Mouse (Mus musculus): ENCODE data around the gene Gm17416. TPM values are rescaled to one million over a fixed set of nuclear protein-coding genes. Genes with fewer than 3 reads are reported as not detected.
A peak's percentile ranks its signal among the peaks of the same experiment; 100 is the strongest.

Gene Gm17416
- polyA plus RNA-seq, 1 experiment from 2014 or later: not detected

- Histone ChIP-seq H3K4me2 (ENCODE audit: low read length) (no peak within 1 kb of the TSS), H3K4me3 (ENCODE audit: low read length) (no peak within 1 kb of the TSS), H3K27ac (ENCODE audit: low read depth, low read length) (no peak within 1 kb of the TSS), H3K9me3 (ENCODE audit: control insufficient read depth, low read length) (no peaks in the 10 kb centered on the region), H3K9ac (ENCODE audit: low read depth, low read length) (no peak within 1 kb of the TSS), H3K36me3 (ENCODE audit: control insufficient read depth, insufficient read depth, low read length) (no peaks in the 10 kb centered on the region), H3K27me3 (replicated peaks; ENCODE audit: control insufficient read depth, insufficient read depth, low read length) (no peaks in the 10 kb centered on the region), H3K4me1 (ENCODE audit: control insufficient read depth, insufficient read depth, low read depth, low read length) (no peaks in the 10 kb centered on the region)
- ATAC-seq: no peak
- 68% methylated on average over 7 of the region's 7 CpGs for WGBS
Observed at GRCm38 (mm10) chr2:152599299-152599698, 30.2 kb downstream of the Gm17416 start, which contains the start of gene Defb45. Defb45 (minus strand) TSS chr2:152599399.

GRCm38 (mm10) chr2:152600076-152600475 lies 30.9 kb downstream of the Gm17416 start:
- no peak overlapping the region for H3K4me3 ChIP-seq (ENCODE audit: low read length)
- H3K9me3 ChIP-seq (ENCODE audit: control insufficient read depth, low read length): no peaks in the 10 kb centered on the region
- H3K4me2 ChIP-seq (ENCODE audit: low read length): no peak overlapping the region
- no peaks in the 10 kb centered on the region for H3K4me1 ChIP-seq (ENCODE audit: control insufficient read depth, insufficient read depth, low read depth, low read length)
- no peak for ATAC-seq
- WGBS: 73% methylated on average over 6 of the region's 6 CpGs
- no peaks in the 10 kb centered on the region for H3K27me3 ChIP-seq (replicated peaks; ENCODE audit: control insufficient read depth, insufficient read depth, low read length)
- H3K9ac ChIP-seq (ENCODE audit: low read depth, low read length): no peak overlapping the region
- no peak overlapping the region for H3K27ac ChIP-seq (ENCODE audit: low read depth, low read length)
- H3K36me3 ChIP-seq (ENCODE audit: control insufficient read depth, insufficient read depth, low read length): no peaks in the 10 kb centered on the region

GRCm38 (mm10) chr2:152601275-152601960 lies 32.3 kb downstream of the Gm17416 start:
- ATAC-seq: no peak
- Histone ChIP-seq H3K4me2 (ENCODE audit: low read length) (no peak overlapping the region), H3K9ac (ENCODE audit: low read depth, low read length) (no peak overlapping the region), H3K27me3 (replicated peaks; ENCODE audit: control insufficient read depth, insufficient read depth, low read length) (no peaks in the 10 kb centered on the region), H3K4me3 (ENCODE audit: low read length) (no peak overlapping the region), H3K4me1 (ENCODE audit: control insufficient read depth, insufficient read depth, low read depth, low read length) (no peaks in the 10 kb centered on the region), H3K36me3 (ENCODE audit: control insufficient read depth, insufficient read depth, low read length) (no peaks in the 10 kb centered on the region), H3K9me3 (ENCODE audit: control insufficient read depth, low read length) (no peaks in the 10 kb centered on the region), H3K27ac (ENCODE audit: low read depth, low read length) (no peak overlapping the region)
- 72% methylated on average over 4 of the region's 4 CpGs for WGBS

- Histone ChIP-seq H3K4me2 (ENCODE audit: low read length) (no peak within 1 kb of the TSS), H3K27ac (ENCODE audit: low read depth, low read length) (no peak within 1 kb of the TSS), H3K4me1 (ENCODE audit: control insufficient read depth, insufficient read depth, low read depth, low read length) (no peaks in the 10 kb centered on the region), H3K9me3 (ENCODE audit: control insufficient read depth, low read length) (no peaks in the 10 kb centered on the region), H3K36me3 (ENCODE audit: control insufficient read depth, insufficient read depth, low read length) (no peaks in the 10 kb centered on the region), H3K9ac (ENCODE audit: low read depth, low read length) (no peak within 1 kb of the TSS), H3K27me3 (replicated peaks; ENCODE audit: control insufficient read depth, insufficient read depth, low read length) (no peaks in the 10 kb centered on the region), H3K4me3 (ENCODE audit: low read length) (no peak within 1 kb of the TSS)
- WGBS: 84% methylated on average over 15 of the region's 15 CpGs
- no peak for ATAC-seq
Observed at GRCm38 (mm10) chr2:152604057-152604456, 34.9 kb downstream of the Gm17416 start, which contains the start of gene Defb36. Defb36 (plus strand) TSS chr2:152604327.

GRCm38 (mm10) chr2:152607746-152608145 lies 38.6 kb downstream of the Gm17416 start:
- H3K4me2 ChIP-seq (ENCODE audit: low read length): no peak overlapping the region
- H3K9me3 ChIP-seq (ENCODE audit: control insufficient read depth, low read length): no peaks in the 10 kb centered on the region
- H3K4me1 ChIP-seq (ENCODE audit: control insufficient read depth, insufficient read depth, low read depth, low read length): no peaks in the 10 kb centered on the region
- no peak overlapping the region for H3K4me3 ChIP-seq (ENCODE audit: low read length)
- H3K27ac ChIP-seq (ENCODE audit: low read depth, low read length): no peak overlapping the region
- H3K36me3 ChIP-seq (ENCODE audit: control insufficient read depth, insufficient read depth, low read length): no peaks in the 10 kb centered on the region
- H3K27me3 ChIP-seq (replicated peaks; ENCODE audit: control insufficient read depth, insufficient read depth, low read length): no peaks in the 10 kb centered on the region
- no peak overlapping the region for H3K9ac ChIP-seq (ENCODE audit: low read depth, low read length)
- 61% methylated on average over 6 of the region's 6 CpGs for WGBS
- no peak for ATAC-seq

GRCm38 (mm10) chr2:152608719-152609118 lies 39.6 kb downstream of the Gm17416 start:
- no peaks in the 10 kb centered on the region for H3K9me3 ChIP-seq (ENCODE audit: control insufficient read depth, low read length)
- 92% methylated on average over 1 of the region's 1 CpGs for WGBS
- H3K27ac ChIP-seq (ENCODE audit: low read depth, low read length): no peak overlapping the region
- H3K27me3 ChIP-seq (replicated peaks; ENCODE audit: control insufficient read depth, insufficient read depth, low read length): no peaks in the 10 kb centered on the region
- H3K4me3 ChIP-seq (ENCODE audit: low read length): no peak overlapping the region
- ATAC-seq: no peak
- H3K4me1 ChIP-seq (ENCODE audit: control insufficient read depth, insufficient read depth, low read depth, low read length): no peaks in the 10 kb centered on the region
- no peak overlapping the region for H3K9ac ChIP-seq (ENCODE audit: low read depth, low read length)
- no peaks in the 10 kb centered on the region for H3K36me3 ChIP-seq (ENCODE audit: control insufficient read depth, insufficient read depth, low read length)
- H3K4me2 ChIP-seq (ENCODE audit: low read length): no peak overlapping the region

- H3K4me3 ChIP-seq (ENCODE audit: low read length): no peak overlapping the region
- ATAC-seq: no peak
- 29% methylated on average over 8 of the region's 8 CpGs for WGBS
Observed at GRCm38 (mm10) chr2:152612193-152612592, 43.1 kb downstream of the Gm17416 start.

GRCm38 (mm10) chr2:152615563-152615962 lies 46.4 kb downstream of the Gm17416 start:
- H3K27me3 ChIP-seq (replicated peaks; ENCODE audit: control insufficient read depth, insufficient read depth, low read length): no peaks in the 10 kb centered on the region
- peak; percentile 76 for ATAC-seq
- no peaks in the 10 kb centered on the region for H3K4me1 ChIP-seq (ENCODE audit: control insufficient read depth, insufficient read depth, low read depth, low read length)
- H3K4me3 ChIP-seq (ENCODE audit: low read length): no peak overlapping the region
- H3K36me3 ChIP-seq (ENCODE audit: control insufficient read depth, insufficient read depth, low read length): no peaks in the 10 kb centered on the region
- no peak overlapping the region for H3K4me2 ChIP-seq (ENCODE audit: low read length)
- 10% methylated on average over 7 of the region's 7 CpGs for WGBS
- H3K27ac ChIP-seq (ENCODE audit: low read depth, low read length): no peak overlapping the region
- H3K9ac ChIP-seq (ENCODE audit: low read depth, low read length): no peak overlapping the region
- no peaks in the 10 kb centered on the region for H3K9me3 ChIP-seq (ENCODE audit: control insufficient read depth, low read length)

More at GRCm38 (mm10) chr2:152612193-152612592, 43.1 kb downstream of the Gm17416 start:
- Histone ChIP-seq H3K27ac (ENCODE audit: low read depth, low read length) (no peak overlapping the region), H3K9me3 (ENCODE audit: control insufficient read depth, low read length) (no peaks in the 10 kb centered on the region), H3K9ac (ENCODE audit: low read depth, low read length) (no peak overlapping the region), H3K4me1 (ENCODE audit: control insufficient read depth, insufficient read depth, low read depth, low read length) (no peaks in the 10 kb centered on the region), H3K27me3 (replicated peaks; ENCODE audit: control insufficient read depth, insufficient read depth, low read length) (no peaks in the 10 kb centered on the region), H3K36me3 (ENCODE audit: control insufficient read depth, insufficient read depth, low read length) (no peaks in the 10 kb centered on the region), H3K4me2 (ENCODE audit: low read length) (no peak overlapping the region)

GRCm38 (mm10) chr2:152616470-152616869 lies 47.3 kb downstream of the Gm17416 start:
- no peak overlapping the region for H3K4me2 ChIP-seq (ENCODE audit: low read length)
- H3K27ac ChIP-seq (ENCODE audit: low read depth, low read length): no peak overlapping the region
- no peaks in the 10 kb centered on the region for H3K27me3 ChIP-seq (replicated peaks; ENCODE audit: control insufficient read depth, insufficient read depth, low read length)
- no peak overlapping the region for H3K4me3 ChIP-seq (ENCODE audit: low read length)
- H3K36me3 ChIP-seq (ENCODE audit: control insufficient read depth, insufficient read depth, low read length): no peaks in the 10 kb centered on the region
- WGBS: 80% methylated on average over 6 of the region's 6 CpGs
- no peak for ATAC-seq
- no peaks in the 10 kb centered on the region for H3K9me3 ChIP-seq (ENCODE audit: control insufficient read depth, low read length)
- no peaks in the 10 kb centered on the region for H3K4me1 ChIP-seq (ENCODE audit: control insufficient read depth, insufficient read depth, low read depth, low read length)
- H3K9ac ChIP-seq (ENCODE audit: low read depth, low read length): no peak overlapping the region

Measured in hindbrain, embryonic 16.5 days (tissue).